Mouse (Mus musculus) neutrophil, adult 83 days (primary cell): Measurements from ENCODE around the gene Ramp1. TPM values are rescaled to one million over a fixed set of nuclear protein-coding genes. Genes with fewer than 3 reads are reported as not detected.

Experiments
- total RNA-seq, 2 experiments: library from RNA; stranded (reverse); gene quantifications; one replicate each; pipeline ENCODE4 v1.2.4; 2023

The Ramp1 gene
- 10 to 100 TPM; 27.6 to 31.8 TPM for total RNA-seq

DNA sequence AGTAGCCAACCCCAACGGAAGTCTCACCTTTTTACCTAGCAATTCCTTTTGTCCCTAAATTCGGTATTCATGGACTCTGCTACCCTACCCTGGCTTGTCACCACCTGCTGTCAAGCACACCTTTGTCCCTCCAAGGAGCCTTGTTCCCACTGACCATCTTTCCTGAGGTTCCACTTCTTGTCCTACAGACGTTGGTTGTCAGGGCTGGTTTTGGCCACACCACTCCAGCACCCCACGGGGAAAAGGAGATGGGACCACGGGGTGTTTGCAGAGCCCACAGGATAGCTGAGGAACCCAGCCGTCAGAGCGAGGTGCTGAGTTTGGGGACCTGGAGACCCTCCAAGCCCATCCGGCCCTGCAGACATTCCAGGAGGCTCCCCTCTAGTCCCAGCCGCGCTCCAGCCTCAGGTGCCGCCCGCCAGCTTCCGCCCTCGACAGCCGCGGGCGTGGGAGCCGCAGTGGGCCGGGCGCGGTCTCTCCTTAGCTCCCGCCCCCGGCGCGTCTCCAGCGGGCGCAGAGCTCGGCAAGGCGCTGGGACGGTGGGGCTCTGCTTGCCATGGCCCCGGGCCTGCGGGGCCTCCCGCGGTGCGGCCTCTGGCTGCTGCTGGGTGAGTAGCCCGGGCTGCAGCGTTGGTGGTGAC lies at the start of gene Ramp1:
TSS of gene Ramp1 (plus strand) at position 290 of the 641 bp plus-strand sequence.

DNA sequence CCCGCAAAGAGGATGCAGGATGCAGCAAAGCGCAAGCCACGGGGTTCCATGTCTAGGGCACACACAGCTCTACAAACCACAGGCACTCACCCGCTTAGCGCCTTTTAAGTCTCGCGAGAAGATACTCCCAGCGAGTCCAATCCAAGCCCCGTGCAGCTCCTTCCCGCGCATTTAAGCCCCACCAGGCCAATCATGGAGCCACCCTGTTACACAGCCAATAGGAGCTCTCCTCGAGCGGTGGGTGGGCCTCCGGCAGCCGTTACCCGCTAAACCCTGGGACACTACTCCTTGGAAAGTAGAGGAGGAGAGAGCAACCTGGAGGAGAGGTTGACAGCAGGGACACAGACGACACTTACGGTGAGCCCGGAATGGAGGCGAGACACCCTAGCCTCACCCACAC lies 34.8 kb upstream of the Ramp1 start, which contains the start of gene Rbm44:
TSS of gene Rbm44 (plus strand) at position 277 of the 400 bp plus-strand sequence.

DNA sequence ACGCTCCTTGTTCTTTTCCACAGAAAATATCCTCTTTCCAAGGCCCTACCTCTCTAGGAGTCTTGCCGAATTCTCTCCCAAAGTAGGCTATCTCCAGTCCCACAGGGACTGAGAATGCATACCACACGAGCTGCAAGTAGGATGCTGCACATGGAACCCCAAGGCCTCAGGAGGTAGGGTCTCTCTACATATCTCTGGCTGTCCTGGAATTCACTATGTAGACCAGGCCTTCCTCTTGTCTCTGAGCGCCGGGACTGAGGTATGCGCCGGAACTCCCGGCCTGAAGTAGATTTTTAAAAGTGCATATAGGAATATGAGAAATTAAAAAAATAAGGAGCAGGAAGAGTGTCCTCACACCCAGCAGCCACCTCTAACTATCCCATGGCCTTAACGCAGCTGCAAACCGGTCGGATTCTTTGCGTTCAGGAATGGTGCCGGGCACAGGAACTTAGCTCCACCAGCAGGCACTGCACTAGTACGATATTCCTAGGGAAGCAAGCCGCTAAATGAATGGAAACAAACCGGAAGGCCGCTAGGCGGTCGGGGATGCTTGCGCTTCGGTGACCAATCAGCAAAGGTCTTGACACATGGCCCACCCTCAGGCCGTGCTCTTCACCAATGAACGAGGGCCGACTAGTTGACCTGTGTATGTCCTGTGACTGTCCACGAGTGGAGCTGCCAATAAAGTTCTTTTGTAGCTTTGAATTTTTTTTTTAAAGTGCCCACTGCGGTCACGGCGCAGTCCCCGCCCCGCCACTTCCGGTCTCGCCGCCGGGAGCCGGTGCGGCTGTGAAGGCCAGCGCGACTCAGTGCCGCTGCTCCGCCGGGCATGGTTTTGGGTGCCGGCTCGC lies 70.2 kb downstream of the Ramp1 start, which contains the start of gene Ube2f:
TSS of gene Ube2f (plus strand) at position 741 of the 851 bp plus-strand sequence.

Other genes starting within 250 kb of the Ramp1 start
- not detected for gene Prlh, start 226.7 kb upstream of the Ramp1 start, total RNA-seq
- not detected for gene Rab17, start 210.2 kb upstream of the Ramp1 start, total RNA-seq
- gene Lrrfip1, start 181.1 kb upstream of the Ramp1 start, total RNA-seq, result 100 to 1,000 TPM; 194 to 224 TPM
- 1 to 10 TPM in 1 of 2 experiments, under 1 TPM in 1; 0.94 to 2.8 TPM for gene Rbm44, start 34.7 kb upstream of the Ramp1 start, total RNA-seq
- 10 to 100 TPM; 48.1 to 49.7 TPM for gene Ube2f, start 70.5 kb downstream of the Ramp1 start, total RNA-seq
- 10 to 100 TPM; 22.6 to 23.5 TPM for gene Scly, start 118.5 kb downstream of the Ramp1 start, total RNA-seq
- gene Espnl, start 142.3 kb downstream of the Ramp1 start, total RNA-seq, result not detected
- gene Klhl30, start 171.2 kb downstream of the Ramp1 start, total RNA-seq, result under 1 TPM in 1 of 2 experiments, not detected in 1; 0.22 TPM
- under 1 TPM; 0.79 to 0.84 TPM for gene Erfe, start 186.6 kb downstream of the Ramp1 start, total RNA-seq
- 10 to 100 TPM; 57.2 to 57.3 TPM for gene Ilkap, start 219.0 kb downstream of the Ramp1 start, total RNA-seq
- 10 to 100 TPM; 23.7 to 24.1 TPM for gene Hes6, start 234.2 kb downstream of the Ramp1 start, total RNA-seq